Mouse (Mus musculus) hindbrain, embryonic 10.5 days (tissue): Measurements from ENCODE around the gene Gm12216. TPM values are rescaled to one million over a fixed set of nuclear protein-coding genes. Genes with fewer than 3 reads are reported as not detected.
"Not testable (repeated sequence)": the region's sequence is repeated elsewhere in the genome, so short reads cannot be mapped to it uniquely, and the experiment has no call there.

ENCODE experiments used
- DNase-seq: peaks from one replicate; pipeline ENCODE4 v3.0.0-alpha.2; 2017; ENCODE audit warnings: low spot score
- H3K27ac ChIP-seq: fragments of 300-500 bp; sonication (generic); 2 replicates; pipeline ENCODE4 v1.5.1; 2016; ENCODE audit warnings: mild to moderate bottlenecking, moderate library complexity
- H3K27me3 ChIP-seq: fragments of 300-500 bp; sonication (generic); 2 replicates; pipeline ENCODE4 v1.6.1; 2016; ENCODE audit warnings: mild to moderate bottlenecking; ENCODE audit not compliant: poor library complexity, insufficient read depth, severe bottlenecking
- H3K36me3 ChIP-seq: fragments of 300-500 bp; sonication (generic); 2 replicates; pipeline ENCODE4 v1.6.1; 2016; ENCODE audit warnings: mild to moderate bottlenecking, moderate library complexity
- H3K4me1 ChIP-seq: fragments of 300-500 bp; sonication (generic); replicated peaks from 2 replicates; pipeline ENCODE4 v1.6.1; 2016; ENCODE audit warnings: mild to moderate bottlenecking
- H3K4me3 ChIP-seq: fragments of 300-500 bp; sonication (generic); 2 replicates; pipeline ENCODE4 v1.5.1; 2016; ENCODE audit warnings: mild to moderate bottlenecking, moderate library complexity
- H3K9me3 ChIP-seq: fragments of 300-500 bp; sonication (generic); 2 replicates; pipeline ENCODE4 v1.6.1; 2016; ENCODE audit warnings: mild to moderate bottlenecking, moderate library complexity
- WGBS: fragments of 180-500 bp; shearing (Covaris S2); methylation state at CpG from one replicate; pipeline ENCODE4 v1.1.7; 2016; 5-methylcytosine and 5-hydroxymethylcytosine counted together
- polyA plus RNA-seq: library from polyadenylated mRNA; unstranded; fragments of >200 nt; fragmentation: Nextera tagmentation; extraction: Ambion mirVana; gene quantifications from 2 replicates; pipeline ENCODE4 v1.2.1, GENCODE M21; 2016

Gm12216 gene
- polyA plus RNA-seq, 1 experiment from 2014 or later = 0.21 TPM

DNA sequence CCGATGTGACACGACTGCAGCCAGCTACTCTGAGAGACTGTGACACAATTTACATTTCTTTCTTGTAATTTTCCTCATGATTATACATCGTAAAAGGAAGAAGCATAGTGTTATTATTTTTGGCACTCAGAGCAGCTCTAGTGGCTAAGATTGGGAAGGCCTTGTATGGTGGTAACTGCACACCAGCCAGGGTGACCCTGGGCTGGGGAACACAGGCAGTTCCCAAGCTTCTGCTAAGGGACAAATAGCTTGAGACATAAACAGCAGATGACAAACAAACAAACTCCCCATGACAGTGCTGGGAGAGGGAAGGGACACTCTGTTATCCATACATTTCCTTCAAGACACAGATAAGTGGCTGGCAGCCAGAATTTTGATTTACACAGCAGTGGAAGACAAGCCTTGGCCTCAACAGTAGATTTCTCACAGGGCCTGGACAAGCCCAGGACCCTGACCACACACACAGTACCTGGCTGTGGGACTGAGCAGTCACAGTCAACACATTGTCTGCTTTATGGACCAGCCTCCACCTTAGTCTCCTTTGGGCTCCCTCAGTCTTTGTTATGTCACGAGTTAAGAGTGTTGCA lies 5.8 kb upstream of the Gm12216 start:
- not testable (repeated sequence) for H3K36me3 ChIP-seq
- 84% methylated on average over 2 of the region's 4 CpGs for WGBS

DNA sequence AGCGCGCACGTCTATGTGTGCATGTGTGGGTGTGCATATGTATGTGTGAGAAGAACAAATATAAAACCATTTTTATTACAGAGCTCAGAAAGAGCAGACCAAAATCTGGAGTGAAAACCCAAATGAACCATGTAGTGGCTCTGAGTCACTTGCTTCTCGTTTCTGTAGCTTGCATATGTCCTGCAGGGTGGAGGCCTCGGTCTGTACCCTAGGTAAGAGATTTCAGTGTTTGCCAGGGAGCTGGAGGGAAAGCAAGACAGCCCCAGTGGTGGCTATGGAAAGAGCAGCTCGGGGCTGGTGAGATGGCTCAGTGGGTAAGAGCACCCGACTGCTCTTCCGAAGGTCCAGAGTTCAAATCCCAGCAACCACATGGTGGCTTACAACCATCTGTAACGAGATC lies 1.9 kb upstream of the Gm12216 start:
- DNase-seq = not testable (repeated sequence)
- 83% methylated on average over 9 of the region's 9 CpGs for WGBS

More for the DNA sequence above, 5.8 kb upstream of the Gm12216 start:
- H3K9me3 ChIP-seq, H3K27ac ChIP-seq, H3K4me1 ChIP-seq, H3K27me3 ChIP-seq, DNase-seq, H3K4me3 ChIP-seq: not testable (repeated sequence)

DNA sequence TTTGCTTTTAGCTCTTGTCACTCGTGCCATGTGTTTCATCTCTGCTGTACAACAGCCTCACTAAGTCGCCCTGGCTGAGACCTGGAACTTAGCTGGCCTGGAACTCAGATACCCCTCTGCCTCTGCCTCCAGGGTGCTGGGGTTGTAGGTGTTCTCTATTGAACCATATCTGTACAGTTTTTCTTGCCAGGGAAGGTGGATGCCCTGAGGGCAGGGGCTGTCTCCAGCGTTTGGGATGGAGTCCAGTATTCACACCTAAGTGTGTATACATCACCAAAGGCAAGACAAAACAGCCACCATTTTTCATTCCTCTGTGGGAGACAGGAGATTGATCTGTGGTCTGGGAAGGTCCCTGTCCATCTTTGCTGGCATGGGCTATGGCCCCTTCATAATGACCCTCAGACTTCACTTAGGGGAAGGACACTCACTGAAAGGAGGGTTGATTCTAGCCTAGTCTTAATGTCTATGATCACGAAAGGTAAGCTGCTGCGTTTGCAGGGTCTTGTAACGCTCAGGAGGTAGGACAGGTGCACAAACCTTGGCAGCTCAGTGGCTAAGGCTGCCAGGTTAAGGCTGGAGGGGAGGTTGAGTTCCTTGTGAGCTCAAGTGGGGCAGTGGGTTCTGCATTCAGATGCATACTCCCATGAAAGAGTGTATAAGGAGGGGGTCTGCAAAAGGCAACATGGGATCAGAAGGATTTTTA lies 847 bp downstream of the Gm12216 start:
- peaks cover 4% of the 10 kb centered on the region; the same call in 1 of the 2 replicates for H3K4me1 ChIP-seq
- WGBS = 81% methylated on average over 6 of the region's 6 CpGs
- peaks cover 27% of the 10 kb centered on the region for H3K27me3 ChIP-seq
- no peak overlapping the region for H3K4me3 ChIP-seq
- no peak for DNase-seq
- H3K27ac ChIP-seq = no peak overlapping the region
- H3K36me3 ChIP-seq = no peaks in the 10 kb centered on the region
- H3K9me3 ChIP-seq = no peaks in the 10 kb centered on the region

More for the DNA sequence above, 1.9 kb upstream of the Gm12216 start:
- H3K27ac ChIP-seq, H3K9me3 ChIP-seq, H3K4me1 ChIP-seq, H3K4me3 ChIP-seq, H3K36me3 ChIP-seq: not testable (repeated sequence)
- H3K27me3 ChIP-seq = peaks cover 27% of the 10 kb centered on the region

DNA sequence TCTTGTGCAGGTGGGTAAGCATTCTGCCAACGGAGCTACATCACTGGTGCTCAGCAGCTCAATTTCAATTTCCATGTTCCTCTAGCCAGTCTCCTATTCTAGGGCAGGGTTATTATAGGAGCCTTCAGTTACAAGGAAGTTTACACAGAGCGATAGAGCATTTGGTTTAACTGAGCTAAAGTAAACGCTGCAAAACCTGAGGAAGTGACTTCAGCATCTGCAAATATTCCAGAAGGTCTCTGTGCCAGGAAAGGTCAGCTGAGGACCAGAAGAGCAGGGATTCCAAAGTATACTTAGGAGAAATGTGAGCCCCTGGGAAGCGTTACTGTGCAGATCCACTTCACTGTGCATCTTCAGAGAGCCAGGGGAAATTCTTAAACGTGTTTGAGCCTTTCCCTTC lies 5.4 kb downstream of the Gm12216 start:
- peaks cover 25% of the 10 kb centered on the region for H3K27me3 ChIP-seq
- no peaks in the 10 kb centered on the region for H3K36me3 ChIP-seq
- H3K27ac ChIP-seq = no peak overlapping the region
- H3K4me3 ChIP-seq = no peak overlapping the region
- 0 out of 2 replicates have a peak, but pooled peaks cover 6% of the 10 kb centered on the region for H3K4me1 ChIP-seq
- no peak for DNase-seq
- no peaks in the 10 kb centered on the region for H3K9me3 ChIP-seq
- 57% methylated on average over 5 of the region's 5 CpGs for WGBS

DNA sequence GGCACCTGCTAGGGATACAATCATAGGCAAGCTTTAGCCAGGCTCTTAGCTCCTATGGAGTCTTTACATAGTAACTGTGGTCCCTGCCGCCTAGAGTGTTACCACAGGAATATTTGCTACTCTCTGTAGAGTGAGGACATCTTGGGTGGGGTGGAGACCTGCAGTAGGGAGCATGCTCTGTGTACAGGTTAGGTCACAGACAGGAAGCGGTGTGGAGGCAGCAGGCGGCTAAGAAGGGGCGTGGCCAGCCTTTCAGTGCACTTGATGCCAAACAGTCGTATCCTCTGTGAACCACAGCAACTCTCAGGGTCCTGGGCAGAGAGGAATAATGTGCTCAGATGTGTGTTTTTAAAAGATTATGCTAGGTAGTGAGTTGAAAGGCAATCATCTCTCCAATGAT lies 7.3 kb downstream of the Gm12216 start:
- H3K9me3 ChIP-seq = no peaks in the 10 kb centered on the region
- no peak for DNase-seq
- H3K36me3 ChIP-seq = no peaks in the 10 kb centered on the region
- peaks cover 6% of the 10 kb centered on the region; the same call in 1 of the 2 replicates for H3K27me3 ChIP-seq
- 45% methylated on average over 5 of the region's 5 CpGs for WGBS
- 0 out of 2 replicates have a peak, but pooled peaks cover 6% of the 10 kb centered on the region for H3K4me1 ChIP-seq
- no peak overlapping the region for H3K4me3 ChIP-seq
- no peak overlapping the region for H3K27ac ChIP-seq

DNA sequence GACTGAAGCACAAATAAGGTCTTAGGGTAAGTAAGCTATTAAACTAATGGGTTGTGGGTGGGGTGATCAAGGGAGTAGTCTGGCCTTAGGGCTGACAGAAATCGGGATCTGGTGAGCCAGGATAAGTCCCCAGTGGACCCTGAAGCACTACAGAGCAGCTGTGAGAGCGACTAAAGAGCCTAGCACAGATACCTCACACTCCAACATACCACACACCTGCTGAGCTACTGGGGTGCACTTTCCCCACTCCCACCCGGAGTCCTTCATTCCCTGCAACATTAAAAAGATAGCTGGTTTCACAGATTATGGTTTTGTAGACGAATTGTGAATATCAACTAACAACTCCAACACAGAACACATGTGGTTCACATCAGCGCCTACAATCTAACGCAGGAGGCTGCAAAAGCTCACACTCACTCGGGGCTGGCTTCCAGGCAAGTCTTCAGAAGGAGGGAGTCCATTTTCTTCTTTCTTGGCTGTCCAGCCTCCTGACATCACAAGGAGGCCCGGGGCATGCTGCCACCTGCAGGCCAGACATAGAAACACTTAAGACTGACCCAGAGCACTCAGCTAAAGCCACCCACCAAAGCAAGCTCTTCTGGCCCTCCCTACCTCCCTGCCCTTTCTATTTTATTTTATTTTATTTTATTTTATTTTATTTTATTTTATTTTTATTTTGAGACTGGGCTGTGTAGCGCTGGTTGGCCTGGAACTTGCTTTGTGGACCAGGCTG lies 9.3 kb downstream of the Gm12216 start:
- peak overlapping the region; percentile 67; the same call in 1 of the 2 replicates for H3K27ac ChIP-seq
- WGBS = 35% methylated on average over 9 of the region's 9 CpGs

DNA sequence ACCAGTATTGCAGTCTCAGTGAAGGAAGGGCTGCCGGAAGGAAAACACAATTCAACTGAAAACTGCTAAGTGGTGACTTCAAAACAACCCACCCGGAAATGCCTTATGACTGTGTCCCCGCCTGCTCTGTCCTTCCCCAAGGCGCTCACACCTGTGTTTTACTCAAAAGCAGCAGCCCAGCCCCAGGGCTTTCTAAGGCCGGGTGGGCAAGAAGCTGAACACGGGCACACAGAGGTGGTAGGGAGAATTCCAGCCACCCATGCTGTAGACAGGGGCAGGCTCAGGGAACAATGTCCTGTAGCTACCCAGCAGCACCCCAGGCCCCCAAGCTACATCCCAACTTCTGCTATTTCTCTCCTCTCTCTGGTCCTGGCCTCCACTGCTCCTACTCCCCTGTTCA lies 13.4 kb downstream of the Gm12216 start:
- WGBS = 82% methylated on average over 6 of the region's 6 CpGs

More for the DNA sequence above, 9.3 kb downstream of the Gm12216 start:
- Histone ChIP-seq H3K9me3 (no peaks in the 10 kb centered on the region), H3K27me3 (peaks cover 6% of the 10 kb centered on the region; the same call in 1 of the 2 replicates), H3K4me1 (0 out of 2 replicates have a peak, but pooled peaks cover 6% of the 10 kb centered on the region), H3K36me3 (no peaks in the 10 kb centered on the region), H3K4me3 (no peak overlapping the region)
- DNase-seq = peak; percentile 78

DNA sequence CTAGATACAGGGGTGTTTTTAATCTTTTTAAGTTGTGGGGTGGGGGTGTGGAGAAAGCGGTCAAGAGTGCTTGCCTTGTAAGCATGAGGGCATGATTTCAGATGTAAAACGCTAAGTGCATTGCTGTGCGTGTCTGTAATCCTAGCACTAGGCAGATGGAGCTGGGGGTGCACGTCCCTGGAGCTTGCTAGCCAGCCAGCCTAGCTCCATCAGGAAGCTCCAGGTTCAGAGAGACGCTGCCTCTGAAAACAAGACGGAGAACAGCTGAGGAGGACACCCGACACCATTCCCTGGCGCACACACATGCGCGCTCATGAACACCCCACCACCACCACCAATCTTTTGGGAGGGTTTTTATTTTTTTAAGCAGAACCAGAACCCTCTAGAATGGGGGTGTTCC lies 15.9 kb downstream of the Gm12216 start:
- 76% methylated on average over 10 of the region's 10 CpGs for WGBS

More for the DNA sequence above, 13.4 kb downstream of the Gm12216 start:
- no peaks in the 10 kb centered on the region for H3K36me3 ChIP-seq
- no peak overlapping the region for H3K4me3 ChIP-seq
- no peaks in the 10 kb centered on the region for H3K27me3 ChIP-seq
- no peak overlapping the region for H3K27ac ChIP-seq
- no peaks in the 10 kb centered on the region for H3K9me3 ChIP-seq
- no peak for DNase-seq
- 0 out of 2 replicates have a peak, but pooled peaks cover 10% of the 10 kb centered on the region for H3K4me1 ChIP-seq

DNA sequence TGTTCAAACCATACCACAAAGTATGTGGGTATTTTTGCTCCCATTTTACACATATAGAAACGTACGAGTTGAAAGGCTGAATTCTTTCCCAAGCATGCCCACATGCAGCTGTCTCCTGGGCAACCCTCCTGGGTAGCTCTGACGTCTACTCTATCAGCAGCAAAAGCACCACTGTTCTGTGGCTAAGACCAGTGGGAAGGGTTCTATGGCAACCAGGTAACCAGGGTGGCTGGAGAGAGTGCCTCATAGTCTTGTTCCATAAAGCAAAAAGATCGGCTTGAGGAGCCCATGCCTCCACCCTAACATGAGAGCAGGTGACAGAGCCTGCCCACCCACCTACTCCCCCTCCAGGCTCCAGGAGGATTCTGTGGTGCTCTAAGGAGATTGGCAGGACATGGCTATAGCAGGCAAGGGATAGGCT lies 16.9 kb downstream of the Gm12216 start:
- WGBS = 62% methylated on average over 4 of the region's 4 CpGs
- no peak for DNase-seq
- Histone ChIP-seq H3K36me3 (no peaks in the 10 kb centered on the region), H3K27ac (no peak overlapping the region), H3K4me3 (no peak overlapping the region), H3K27me3 (no peaks in the 10 kb centered on the region), H3K4me1 (0 out of 2 replicates have a peak, but pooled peaks cover 6% of the 10 kb centered on the region), H3K9me3 (no peaks in the 10 kb centered on the region)

More for the DNA sequence above, 15.9 kb downstream of the Gm12216 start:
- Histone ChIP-seq H3K27ac (no peak overlapping the region), H3K4me1 (0 out of 2 replicates have a peak, but pooled peaks cover 6% of the 10 kb centered on the region), H3K27me3 (no peaks in the 10 kb centered on the region), H3K36me3 (no peaks in the 10 kb centered on the region), H3K4me3 (no peak overlapping the region), H3K9me3 (no peaks in the 10 kb centered on the region)
- peak; percentile 24 for DNase-seq

DNA sequence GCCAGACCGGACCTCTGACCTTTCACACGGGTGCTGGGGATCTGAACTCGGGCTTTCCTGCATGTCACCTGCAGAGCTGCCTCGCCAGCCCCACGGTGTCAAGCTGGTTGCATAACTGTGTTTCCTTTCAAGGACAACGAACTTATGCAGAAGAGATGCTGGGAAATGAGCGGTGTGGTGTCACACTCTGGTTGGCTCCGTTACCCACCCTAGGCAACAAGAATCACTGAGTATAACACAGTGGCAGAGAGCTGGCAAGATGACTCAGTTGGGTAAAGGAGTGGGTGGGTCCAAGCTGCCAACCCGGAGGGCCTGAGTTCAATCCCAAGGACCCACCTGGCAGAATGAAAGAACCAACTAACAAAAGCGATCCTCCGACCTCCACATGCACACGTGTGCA lies 17.5 kb downstream of the Gm12216 start:
- no peak overlapping the region for H3K4me3 ChIP-seq
- 78% methylated on average over 12 of the region's 12 CpGs for WGBS

DNA sequence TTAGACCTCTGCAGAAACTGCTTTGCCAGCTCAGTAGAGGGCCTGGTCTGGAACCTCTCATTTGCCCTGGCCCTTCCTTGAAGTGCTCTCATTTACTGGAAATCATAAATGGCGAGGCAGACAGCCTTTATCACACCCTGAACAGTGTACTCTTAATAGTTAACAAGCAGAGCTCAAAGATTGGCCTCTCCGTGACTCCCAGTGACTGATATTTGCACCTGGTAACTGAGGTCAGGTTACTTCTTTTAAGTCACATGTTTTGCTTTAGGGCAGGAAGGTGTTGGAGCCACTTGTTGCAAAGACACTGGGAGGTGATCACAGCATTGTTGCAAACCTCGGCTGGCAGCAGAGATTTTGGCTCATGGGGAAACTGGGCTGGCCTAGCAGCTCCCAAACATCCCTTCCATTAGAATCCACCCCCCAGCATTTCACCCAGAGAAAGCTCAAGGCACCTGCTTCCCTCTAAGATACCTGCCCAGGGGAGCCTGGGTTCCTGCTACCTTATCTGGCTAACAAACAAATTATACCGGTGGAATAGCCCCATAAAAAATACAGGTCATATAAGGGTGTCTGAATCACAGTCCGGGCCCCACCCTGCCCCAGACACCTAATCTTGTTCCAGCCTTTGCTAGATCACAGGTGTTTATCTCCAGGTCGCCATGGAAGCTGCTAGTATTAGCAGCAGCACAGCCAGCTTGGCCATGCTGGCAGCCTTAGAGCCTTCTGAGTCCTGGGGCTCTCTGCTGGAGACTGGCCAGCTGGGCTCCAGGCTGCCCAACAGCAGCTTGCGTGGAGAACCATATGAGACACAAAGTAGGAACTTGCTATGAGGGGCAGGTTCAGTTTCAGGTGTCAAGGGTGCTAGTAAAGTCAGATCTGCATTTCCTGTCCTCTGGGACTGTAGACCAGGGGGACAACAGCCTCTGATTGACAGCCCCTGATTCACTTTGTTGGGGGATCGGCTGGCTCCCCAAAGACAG lies 19.1 kb downstream of the Gm12216 start:
- no peak for DNase-seq
- Histone ChIP-seq H3K27ac (no peak overlapping the region), H3K4me1 (0 out of 2 replicates have a peak, but pooled peaks cover 6% of the 10 kb centered on the region), H3K9me3 (no peaks in the 10 kb centered on the region), H3K27me3 (no peaks in the 10 kb centered on the region), H3K36me3 (no peaks in the 10 kb centered on the region), H3K4me3 (no peak overlapping the region)
- WGBS = 68% methylated on average over 8 of the region's 8 CpGs

More for the DNA sequence above, 17.5 kb downstream of the Gm12216 start:
- H3K4me1 ChIP-seq = 0 out of 2 replicates have a peak, but pooled peaks cover 6% of the 10 kb centered on the region
- no peak for DNase-seq
- no peaks in the 10 kb centered on the region for H3K36me3 ChIP-seq
- no peaks in the 10 kb centered on the region for H3K27me3 ChIP-seq
- H3K27ac ChIP-seq = no peak overlapping the region
- no peaks in the 10 kb centered on the region for H3K9me3 ChIP-seq

DNA sequence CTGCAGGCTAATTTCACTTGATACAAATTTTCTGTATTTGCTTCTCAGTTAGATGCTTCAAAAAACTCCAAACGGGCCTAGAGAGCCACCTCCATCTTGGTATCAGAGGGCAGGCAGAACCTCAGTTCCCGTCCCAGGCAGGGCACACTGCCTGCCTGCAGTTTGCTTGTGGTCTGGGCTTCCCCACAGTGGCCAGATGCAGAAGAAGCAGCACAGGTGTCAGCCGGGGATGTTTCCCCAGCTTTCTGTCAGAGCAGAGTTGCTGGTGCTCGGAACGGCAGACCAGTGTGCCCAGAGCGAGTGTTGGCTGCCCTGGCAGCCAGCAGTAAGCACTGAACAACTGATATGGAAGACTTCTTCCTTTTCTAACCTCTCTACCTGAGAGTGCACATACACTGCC lies 19.9 kb downstream of the Gm12216 start:
- Histone ChIP-seq H3K4me1 (0 out of 2 replicates have a peak, but pooled peaks cover 6% of the 10 kb centered on the region), H3K9me3 (no peaks in the 10 kb centered on the region), H3K27me3 (no peaks in the 10 kb centered on the region), H3K36me3 (no peaks in the 10 kb centered on the region), H3K27ac (no peak overlapping the region), H3K4me3 (no peak overlapping the region)
- WGBS = 79% methylated on average over 6 of the region's 6 CpGs
- no peak for DNase-seq
